Mouse (Mus musculus): ENCODE measurements around the gene 3100002H09Rik. TPM values are rescaled to one million over a fixed set of nuclear protein-coding genes. Genes with fewer than 3 reads are reported as not detected.

The 3100002H09Rik gene
- polyA plus RNA-seq, 1 experiment from 2014 or later: not detected

DNA sequence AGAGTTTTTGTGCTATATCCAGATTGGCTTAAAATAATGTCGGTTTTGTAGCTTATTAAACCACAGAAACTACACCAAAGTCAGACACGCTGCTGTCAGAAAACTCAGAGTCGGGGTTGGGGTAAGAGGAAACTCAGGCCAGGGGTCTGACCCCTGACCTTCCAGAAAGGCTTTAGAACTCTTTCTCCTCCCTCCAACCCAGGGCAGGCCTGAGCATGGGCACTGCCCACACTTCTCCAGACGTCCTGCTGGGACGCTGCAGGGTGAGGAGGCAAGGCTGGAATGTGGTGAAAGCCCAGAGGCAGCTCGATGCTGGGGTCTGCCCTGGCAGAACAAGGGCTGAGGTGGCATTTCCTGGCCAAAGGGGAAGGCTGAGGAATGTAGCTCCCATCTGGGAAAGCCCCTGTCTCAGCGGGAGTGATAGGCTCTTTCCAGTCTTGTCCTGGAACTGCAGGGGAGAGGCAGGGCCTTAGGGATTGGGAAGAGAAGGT lies 34.6 kb downstream of the 3100002H09Rik start:
- no peak for TF ChIP-seq CTCF (IDR thresholded peaks at IDR 0.05; ENCODE audit: low read depth)
- H3K4me2 ChIP-seq: peak overlapping the region; percentile 80
- DNase-seq: no peak
- H3K9me3 ChIP-seq (ENCODE audit: low read depth, low read length): no peaks in the 10 kb centered on the region
- peaks cover 41% of the 10 kb centered on the region for H3K27me3 ChIP-seq (ENCODE audit: insufficient read depth, low read length)
- H3K9ac ChIP-seq: peak overlapping the region; percentile 46; the same call in 1 of the 2 replicates
- no peaks in the 10 kb centered on the region for H3K4me1 ChIP-seq (ENCODE audit: insufficient read depth)
- 7% methylated on average over 7 of the region's 7 CpGs for whole genome bisulfite sequencing
- no peaks in the 10 kb centered on the region for H3K36me3 ChIP-seq (ENCODE audit: insufficient read depth)
- peak overlapping the region; percentile 39 for H3K4me3 ChIP-seq (ENCODE audit: low read depth, low read length)
- H3K27ac ChIP-seq (ENCODE audit: low read depth): no peak overlapping the region
- ATAC-seq (ENCODE audit: insufficient read depth): no peak

GRCm38 (mm10) chr4:124575269-124575954 lies 35.2 kb downstream of the 3100002H09Rik start:
- H3K36me3 ChIP-seq (ENCODE audit: insufficient read depth): no peaks in the 10 kb centered on the region
- no peak for TF ChIP-seq CTCF (IDR thresholded peaks at IDR 0.05; ENCODE audit: low read depth)
- peak; percentile 60 for DNase-seq
- no peaks in the 10 kb centered on the region for H3K9me3 ChIP-seq (ENCODE audit: low read depth, low read length)
- H3K27me3 ChIP-seq (ENCODE audit: insufficient read depth, low read length): peaks cover 41% of the 10 kb centered on the region
- H3K4me3 ChIP-seq (ENCODE audit: low read depth, low read length): peak overlapping the region; percentile 39
- WGBS: under 1% methylated on average over 61 of the region's 61 CpGs
- ATAC-seq (ENCODE audit: insufficient read depth): no peak; the same call in 1 of the 2 replicates
- H3K4me1 ChIP-seq (ENCODE audit: insufficient read depth): no peaks in the 10 kb centered on the region
- no peak overlapping the region for H3K27ac ChIP-seq (ENCODE audit: low read depth)
- peak overlapping the region; percentile 46 for H3K9ac ChIP-seq
- H3K4me2 ChIP-seq: peak overlapping the region; percentile 80

DNA sequence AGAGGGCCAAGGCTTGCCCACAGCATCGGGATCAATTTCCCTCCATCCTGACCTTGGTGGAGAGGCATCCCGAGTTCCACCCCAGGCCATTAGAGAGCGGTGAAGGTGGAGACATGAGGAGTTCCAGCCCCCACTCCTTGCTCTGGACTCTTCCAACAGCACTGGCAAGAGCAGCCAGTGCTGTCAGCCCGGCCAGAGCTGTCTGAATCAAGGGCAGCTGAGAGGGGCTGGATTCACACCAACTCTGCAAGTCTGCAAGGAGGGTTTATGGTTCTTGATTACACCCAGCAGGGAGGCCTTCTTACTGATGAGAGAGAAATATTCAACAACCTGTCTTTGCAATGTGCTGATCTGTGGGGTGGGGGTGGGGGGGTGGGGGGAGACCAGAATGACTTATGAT lies 37.0 kb downstream of the 3100002H09Rik start:
- H3K27me3 ChIP-seq (ENCODE audit: insufficient read depth, low read length): peaks cover 47% of the 10 kb centered on the region
- WGBS: 48% methylated on average over 4 of the region's 4 CpGs

GRCm38 (mm10) chr4:124570977-124571376 lies 39.6 kb downstream of the 3100002H09Rik start:
- no peaks in the 10 kb centered on the region for H3K9me3 ChIP-seq (ENCODE audit: low read depth, low read length)
- H3K4me1 ChIP-seq (ENCODE audit: insufficient read depth): no peaks in the 10 kb centered on the region
- ATAC-seq (ENCODE audit: insufficient read depth): peak; percentile 62
- H3K27ac ChIP-seq (ENCODE audit: low read depth): no peak overlapping the region
- WGBS: 40% methylated on average over 9 of the region's 9 CpGs
- no peak overlapping the region for H3K4me3 ChIP-seq (ENCODE audit: low read depth, low read length)
- H3K9ac ChIP-seq: no peak overlapping the region
- DNase-seq: peak; percentile 68
- peaks cover 42% of the 10 kb centered on the region for H3K27me3 ChIP-seq (ENCODE audit: insufficient read depth, low read length)
- H3K4me2 ChIP-seq: no peak overlapping the region
- TF ChIP-seq CTCF (IDR thresholded peaks at IDR 0.05; ENCODE audit: low read depth): no peak
- H3K36me3 ChIP-seq (ENCODE audit: insufficient read depth): no peaks in the 10 kb centered on the region

More for the DNA sequence above, 37.0 kb downstream of the 3100002H09Rik start:
- no peak overlapping the region for H3K4me2 ChIP-seq
- no peak overlapping the region for H3K4me3 ChIP-seq (ENCODE audit: low read depth, low read length)
- ATAC-seq (ENCODE audit: insufficient read depth) (no peak), DNase-seq (no peak)
- no peaks in the 10 kb centered on the region for H3K4me1 ChIP-seq (ENCODE audit: insufficient read depth)
- H3K9me3 ChIP-seq (ENCODE audit: low read depth, low read length): no peaks in the 10 kb centered on the region
- TF ChIP-seq CTCF (IDR thresholded peaks at IDR 0.05; ENCODE audit: low read depth): no peak
- H3K36me3 ChIP-seq (ENCODE audit: insufficient read depth): no peaks in the 10 kb centered on the region
- no peak overlapping the region for H3K9ac ChIP-seq
- no peak overlapping the region for H3K27ac ChIP-seq (ENCODE audit: low read depth)

GRCm38 (mm10) chr4:124569661-124570060 lies 40.9 kb downstream of the 3100002H09Rik start:
- Histone ChIP-seq H3K36me3 (ENCODE audit: insufficient read depth) (no peaks in the 10 kb centered on the region), H3K4me3 (ENCODE audit: low read depth, low read length) (no peak overlapping the region), H3K9ac (no peak overlapping the region), H3K27ac (ENCODE audit: low read depth) (no peak overlapping the region), H3K9me3 (ENCODE audit: low read depth, low read length) (no peaks in the 10 kb centered on the region), H3K4me2 (no peak overlapping the region), H3K4me1 (ENCODE audit: insufficient read depth) (no peaks in the 10 kb centered on the region), H3K27me3 (ENCODE audit: insufficient read depth, low read length) (peaks cover 29% of the 10 kb centered on the region)
- TF ChIP-seq CTCF (IDR thresholded peaks at IDR 0.05; ENCODE audit: low read depth): no peak
- ATAC-seq (ENCODE audit: insufficient read depth) (no peak), DNase-seq (no peak)
- WGBS: 20% methylated on average over 7 of the region's 7 CpGs

- no peak for TF ChIP-seq CTCF (IDR thresholded peaks at IDR 0.05; ENCODE audit: low read depth)
- 44% methylated on average over 2 of the region's 2 CpGs for WGBS
- H3K27ac ChIP-seq (ENCODE audit: low read depth): no peak overlapping the region
- H3K4me3 ChIP-seq (ENCODE audit: low read depth, low read length): no peak overlapping the region
- no peak overlapping the region for H3K4me2 ChIP-seq
- no peak for ATAC-seq (ENCODE audit: insufficient read depth)
- no peak for DNase-seq
- H3K9me3 ChIP-seq (ENCODE audit: low read depth, low read length): no peaks in the 10 kb centered on the region
- no peaks in the 10 kb centered on the region for H3K36me3 ChIP-seq (ENCODE audit: insufficient read depth)
- no peak overlapping the region for H3K9ac ChIP-seq
- H3K27me3 ChIP-seq (ENCODE audit: insufficient read depth, low read length): peaks cover 5% of the 10 kb centered on the region; the same call in 1 of the 2 replicates
- no peaks in the 10 kb centered on the region for H3K4me1 ChIP-seq (ENCODE audit: insufficient read depth)
These were observed 47.2 kb downstream of the 3100002H09Rik start for GRCm38 (mm10) chr4:124563371-124563770.

- 56% methylated on average over 7 of the region's 7 CpGs for WGBS
- DNase-seq (no peak), ATAC-seq (ENCODE audit: insufficient read depth) (no peak)
- TF ChIP-seq CTCF (IDR thresholded peaks at IDR 0.05; ENCODE audit: low read depth): 0 out of 2 replicates have a peak, but pooled peaks have one; percentile 30
- Histone ChIP-seq H3K4me2 (no peak overlapping the region), H3K9me3 (ENCODE audit: low read depth, low read length) (no peaks in the 10 kb centered on the region), H3K27me3 (ENCODE audit: insufficient read depth, low read length) (no peaks in the 10 kb centered on the region; the same call in 1 of the 2 replicates), H3K36me3 (ENCODE audit: insufficient read depth) (no peaks in the 10 kb centered on the region), H3K27ac (ENCODE audit: low read depth) (no peak overlapping the region), H3K4me1 (ENCODE audit: insufficient read depth) (no peaks in the 10 kb centered on the region), H3K4me3 (ENCODE audit: low read depth, low read length) (no peak overlapping the region), H3K9ac (no peak overlapping the region)
These were observed 47.9 kb downstream of the 3100002H09Rik start for GRCm38 (mm10) chr4:124562721-124563120.

Other genes starting within 250 kb of the 3100002H09Rik start
- gene Pou3f1, start 46.0 kb upstream of the 3100002H09Rik start, polyA plus RNA-seq (2014; fragmentation: Nextera tagmentation; extraction: Ambion mirVana): 0.11 and 0.41 TPM in 2 replicates
- gene Utp11, start 82.8 kb upstream of the 3100002H09Rik start, polyA plus RNA-seq (2014; fragmentation: Nextera tagmentation; extraction: Ambion mirVana): 59.0 and 59.5 TPM in 2 replicates
- gene Fhl3, start 89.9 kb upstream of the 3100002H09Rik start, polyA plus RNA-seq (2014; fragmentation: Nextera tagmentation; extraction: Ambion mirVana): 12.8 and 13.1 TPM in 2 replicates
- 164 and 166 TPM in 2 replicates for gene Sf3a3, start 104.0 kb upstream of the 3100002H09Rik start, polyA plus RNA-seq (2014; fragmentation: Nextera tagmentation; extraction: Ambion mirVana)
- 25.5 and 34.0 TPM in 2 replicates for gene Inpp5b, start 131.0 kb upstream of the 3100002H09Rik start, polyA plus RNA-seq (2014; fragmentation: Nextera tagmentation; extraction: Ambion mirVana)
- 14.1 and 14.2 TPM in 2 replicates for gene Mtf1, start 191.3 kb upstream of the 3100002H09Rik start, polyA plus RNA-seq (2014; fragmentation: Nextera tagmentation; extraction: Ambion mirVana)
- gene Yrdc, start 239.9 kb upstream of the 3100002H09Rik start, polyA plus RNA-seq (2014; fragmentation: Nextera tagmentation; extraction: Ambion mirVana): 42.4 and 44.7 TPM in 2 replicates
- gene 1110065P20Rik, start 240.4 kb upstream of the 3100002H09Rik start, polyA plus RNA-seq (2014; fragmentation: Nextera tagmentation; extraction: Ambion mirVana): 60.0 and 62.7 TPM in 2 replicates

Data from lung, embryonic 14.5 days (tissue).